Mouse (Mus musculus): ENCODE results near the gene Smim6.

Smim6 gene

GRCm38 (mm10) chr11:115911632-115912376, at the start of gene Smim6:
Gene Smim6, plus strand, starts transcription at chr11:115912017.
- DNase-seq (ENCODE audit: low read depth, low spot score), result peak; percentile 47

GRCm38 (mm10) chr11:115863895-115864294, 47.9 kb upstream of the Smim6 start:
- DNase-seq (ENCODE audit: low read depth, low spot score), result no peak

GRCm38 (mm10) chr11:115869393-115869792, 42.4 kb upstream of the Smim6 start:
- DNase-seq (ENCODE audit: low read depth, low spot score), result peak; percentile 51

GRCm38 (mm10) chr11:115872437-115872836, 39.4 kb upstream of the Smim6 start:
- no peak for DNase-seq (ENCODE audit: low read depth, low spot score)

GRCm38 (mm10) chr11:115875935-115876334, 35.9 kb upstream of the Smim6 start:
- DNase-seq (ENCODE audit: low read depth, low spot score), result no peak

GRCm38 (mm10) chr11:115876438-115876837, 35.4 kb upstream of the Smim6 start:
- no peak for DNase-seq (ENCODE audit: low read depth, low spot score)

- DNase-seq (ENCODE audit: low read depth, low spot score), result no peak
These were observed 34.6 kb upstream of the Smim6 start for GRCm38 (mm10) chr11:115877174-115877755.

GRCm38 (mm10) chr11:115878071-115878470, 33.7 kb upstream of the Smim6 start:
- no peak for DNase-seq (ENCODE audit: low read depth, low spot score)

- no peak for DNase-seq (ENCODE audit: low read depth, low spot score)
These were observed 30.8 kb upstream of the Smim6 start for GRCm38 (mm10) chr11:115881002-115881401.

- no peak for DNase-seq (ENCODE audit: low read depth, low spot score)
These were observed 28.6 kb upstream of the Smim6 start for GRCm38 (mm10) chr11:115883251-115883650.

- no peak for DNase-seq (ENCODE audit: low read depth, low spot score)
These were observed 27.5 kb upstream of the Smim6 start for GRCm38 (mm10) chr11:115884361-115884760.

GRCm38 (mm10) chr11:115885281-115885680, 26.5 kb upstream of the Smim6 start:
- no peak for DNase-seq (ENCODE audit: low read depth, low spot score)

GRCm38 (mm10) chr11:115886446-115886845, 25.4 kb upstream of the Smim6 start:
- DNase-seq (ENCODE audit: low read depth, low spot score), result no peak

GRCm38 (mm10) chr11:115888020-115888419, 23.8 kb upstream of the Smim6 start:
- DNase-seq (ENCODE audit: low read depth, low spot score), result no peak

- DNase-seq (ENCODE audit: low read depth, low spot score), result no peak
These were observed 22.7 kb upstream of the Smim6 start for GRCm38 (mm10) chr11:115889159-115889558.

- DNase-seq (ENCODE audit: low read depth, low spot score), result no peak
These were observed 19.6 kb upstream of the Smim6 start for GRCm38 (mm10) chr11:115892213-115892612.

GRCm38 (mm10) chr11:115893071-115893470, 18.7 kb upstream of the Smim6 start:
- DNase-seq (ENCODE audit: low read depth, low spot score), result no peak

GRCm38 (mm10) chr11:115894755-115895520, 16.9 kb upstream of the Smim6 start:
- DNase-seq (ENCODE audit: low read depth, low spot score), result no peak

GRCm38 (mm10) chr11:115898446-115898845, 13.4 kb upstream of the Smim6 start:
- DNase-seq (ENCODE audit: low read depth, low spot score), result no peak

GRCm38 (mm10) chr11:115898886-115899285, 12.9 kb upstream of the Smim6 start:
- peak; percentile 70 for DNase-seq (ENCODE audit: low read depth, low spot score)

GRCm38 (mm10) chr11:115899486-115900266, 12.1 kb upstream of the Smim6 start, which contains the start of gene Smim5:
Gene Smim5, plus strand, starts transcription at chr11:115899966.
- DNase-seq (ENCODE audit: low read depth, low spot score), result peak; percentile 48

Data from c-Kit-negative CD71-positive TER-119-positive erythroid progenitor cells, embryonic 14.5 days (primary cell).